Mouse (Mus musculus) kidney, adult 2 months (tissue): ENCODE measurements at regions not wholly inside any gene's neighbourhood (a gene's known extent, or its start where the extent isn't known, plus 50 kb on each side); places are given as distances from the start of the nearest gene placed in this dataset.

Experiments
- CTCF ChIP-seq: fragments of 200-500 bp; conservative IDR thresholded peaks from 2 replicates; pipeline ENCODE4 v1.5.1; 2011; ENCODE audit warnings: low read depth, mild to moderate bottlenecking, control low read depth, low read length, moderate library complexity, mixed read lengths; ENCODE audit not compliant: insufficient read depth, insufficient read length
- POLR2A ChIP-seq: fragments of 200-500 bp; IDR thresholded peaks from one replicate; pipeline ENCODE4 v1.6.1; 2011; ENCODE audit warnings: low read depth, low read length, control low read depth

- TF ChIP-seq CTCF (no peak), POLR2A (no peak)
Measured at GRCm38 (mm10) chr4:110134036-110134435, 156.2 kb downstream of the Dmrta2 start.
